Mouse (Mus musculus) erythroblast, embryonic 14.5 days (primary cell): ENCODE data around the gene Negr1.

Source experiments
- GATA1 ChIP-seq: IDR thresholded peaks from 2 replicates; pipeline ENCODE4 v1.6.1; 2012; ENCODE audit warnings: low read length, inconsistent platforms, mixed read lengths
- TAL1 ChIP-seq: IDR thresholded peaks from 3 replicates; pipeline ENCODE4 v1.6.1; 2012; ENCODE audit warnings: low read length, inconsistent platforms, mixed read lengths

- no peak for TF ChIP-seq GATA1
- no peak for TF ChIP-seq TAL1
Measured at GRCm38 (mm10) chr3:157201726-157202125, 640.1 kb downstream of the Negr1 start.
